Mouse (Mus musculus) brain, adult 2 months (tissue): ENCODE data around the gene Ldlrad3.

Experiments
- DNase-seq: peaks from one replicate; pipeline ENCODE4 v3.0.0; 2011; ENCODE audit warnings: low read depth, low spot score

The Ldlrad3 gene

DNA sequence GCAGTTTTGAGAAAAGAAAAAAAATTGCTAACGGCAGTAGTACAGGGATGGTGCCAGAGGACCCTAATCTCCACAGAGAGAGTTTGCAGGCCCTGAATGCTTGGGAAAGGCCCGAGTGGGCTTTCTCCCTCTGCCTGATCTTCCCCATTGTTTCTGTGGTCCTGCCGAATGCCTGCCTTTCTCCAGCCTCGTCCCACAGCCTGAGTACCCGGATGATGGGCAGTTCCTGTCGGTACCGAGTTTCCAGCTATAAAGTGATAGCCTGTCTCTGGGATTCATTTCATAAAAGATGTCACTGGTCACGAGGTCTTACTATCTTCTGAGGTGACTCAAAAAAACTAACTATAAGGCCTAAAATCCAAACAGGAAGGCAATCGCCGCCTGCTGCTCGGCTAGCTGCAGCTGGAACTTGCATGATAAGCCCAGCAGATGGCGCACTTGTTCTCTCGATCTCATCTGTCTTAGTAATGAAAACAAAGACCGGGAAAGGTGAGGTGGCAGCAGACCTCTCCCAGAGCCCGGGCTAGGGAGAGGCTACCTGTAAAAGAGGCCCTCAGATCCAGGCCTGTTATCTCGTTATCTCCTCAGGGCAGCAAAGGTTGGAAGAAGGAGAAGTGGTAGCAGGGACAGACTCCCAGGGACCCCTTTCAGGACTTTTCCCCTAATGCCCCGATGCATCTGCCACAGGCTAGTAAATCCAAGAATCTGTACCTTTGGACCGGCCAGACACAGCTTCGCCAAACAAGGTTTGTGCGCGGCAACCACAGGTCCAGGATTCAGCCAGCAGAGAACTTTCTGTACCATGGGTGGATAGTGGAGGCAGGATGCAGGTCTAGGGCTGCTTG, 280.4 kb downstream of the Ldlrad3 start:
- DNase-seq, result peak; percentile 95

DNA sequence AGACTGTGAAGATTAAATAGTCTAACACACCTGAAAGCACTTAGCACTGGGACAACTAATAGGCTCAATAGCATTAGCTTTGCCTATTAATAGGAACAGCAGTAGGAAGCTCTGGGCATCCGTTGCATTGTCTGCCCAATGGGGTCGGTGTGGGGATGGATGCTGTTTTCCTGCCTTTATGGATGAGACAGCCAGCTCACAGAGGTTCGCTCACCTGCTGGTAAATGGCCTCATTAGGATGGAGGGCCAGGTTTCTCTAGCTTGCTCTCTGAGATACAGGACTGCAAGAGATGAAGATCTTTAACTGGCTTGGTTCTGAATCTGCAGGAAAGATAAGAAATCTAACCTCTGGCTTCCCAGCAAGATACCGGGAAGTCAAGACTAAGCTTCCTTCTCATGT, 284.0 kb downstream of the Ldlrad3 start:
- DNase-seq, result peak; percentile 56
